Mouse (Mus musculus) heart, adult 8-10 months (tissue): ENCODE results near the gene Srpx2. TPM values are rescaled to one million over a fixed set of nuclear protein-coding genes. Genes with fewer than 3 reads are reported as not detected.

Source experiments
- total RNA-seq, 4 experiments: library from RNA; stranded (reverse); gene quantifications; 2 replicates each; pipeline ENCODE4 v1.2.4; 2022

Gene Srpx2
- total RNA-seq, 4 experiments from 2014 or later = 2.2 to 5.2 (median 3.0) TPM

Other genes starting within 250 kb of the Srpx2 start
- gene Pcdh19, start 219.4 kb upstream of the Srpx2 start, total RNA-seq = 10 to 100 TPM in 3 of 4 experiments, 1 to 10 TPM in 1; 8.4 to 13.0 (median 10.4) TPM
- under 1 TPM in 1 of 4 experiments, not detected in 3; 0.38 TPM for gene Tnmd, start 57.4 kb upstream of the Srpx2 start, total RNA-seq
- gene Tspan6, start 10.0 kb upstream of the Srpx2 start, total RNA-seq = 1 to 10 TPM; 5.5 to 7.5 (median 6.9) TPM
- 1 to 10 TPM; 1.2 to 2.8 (median 2.3) TPM for gene Sytl4, start 73.4 kb downstream of the Srpx2 start, total RNA-seq
- 10 to 100 TPM; 10.5 to 15.1 (median 12.3) TPM for gene Cstf2, start 150.8 kb downstream of the Srpx2 start, total RNA-seq